Mouse (Mus musculus) ES-Bruce4 (cell line): ENCODE measurements around the gene Arntl.

Source experiments
- CTCF ChIP-seq: IDR thresholded peaks from one replicate; pipeline ENCODE4 v1.8.1; 2011; ENCODE audit warnings: low read depth, low read length
- EP300 ChIP-seq: IDR thresholded peaks from 2 replicates; pipeline ENCODE4 v1.6.1; 2011; ENCODE audit warnings: low read depth, low read length; ENCODE audit not compliant: insufficient read depth
- POLR2A ChIP-seq: IDR thresholded peaks from one replicate; pipeline ENCODE4 v1.8.1; 2011; ENCODE audit warnings: low read length; ENCODE audit not compliant: insufficient read depth

DNA sequence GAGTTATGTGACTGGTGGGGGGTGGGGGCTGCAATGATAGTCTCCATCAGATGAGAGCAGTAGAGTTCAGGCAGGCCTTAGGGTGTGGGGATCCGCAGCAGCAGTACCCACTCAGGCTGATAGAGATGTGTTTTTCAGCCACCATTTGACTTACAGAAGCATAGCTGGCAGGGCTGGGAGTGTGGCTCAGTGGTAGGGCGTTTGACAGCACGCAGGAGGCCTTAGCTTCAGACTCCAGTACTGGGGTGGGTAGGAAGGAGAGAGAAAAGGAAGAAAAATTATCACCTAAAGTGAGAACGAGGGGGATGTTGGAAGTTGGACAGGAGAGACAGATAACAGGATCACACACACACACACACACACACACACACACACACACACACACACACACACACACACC is 71.2 kb downstream of the Arntl start:
- TF ChIP-seq CTCF (no peak), POLR2A (no peak), EP300 (no peak)
